Mouse (Mus musculus): Measurements from ENCODE around the gene Cyct. TPM values are rescaled to one million over a fixed set of nuclear protein-coding genes. Genes with fewer than 3 reads are reported as not detected.

Gene Cyct
- not detected for polyA plus RNA-seq (2017; shearing (Covaris generic))

DNA sequence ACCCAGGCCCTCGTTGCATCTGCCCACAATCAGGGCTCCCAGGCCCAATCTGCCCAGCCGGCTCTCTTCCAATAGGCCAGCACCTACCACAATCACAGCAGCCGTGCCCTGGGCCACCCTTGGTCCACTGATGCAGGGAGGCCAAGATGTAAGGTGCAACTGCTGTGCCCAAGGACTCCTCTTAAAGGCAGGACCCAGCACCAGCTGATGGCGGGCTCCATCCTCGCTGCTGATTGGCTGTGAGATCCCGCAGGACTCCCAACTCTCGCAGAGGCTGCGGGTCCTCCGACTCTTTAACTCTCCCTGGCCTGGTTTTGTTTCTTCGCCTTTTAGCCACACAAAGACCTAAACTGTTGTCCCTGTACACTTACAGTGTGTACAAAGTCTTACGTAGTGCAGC, at the start of gene Cyct:
TSS of gene Cyct (minus strand) at position 225 of the 400 bp plus-strand sequence.
- no peak for ATAC-seq

DNA sequence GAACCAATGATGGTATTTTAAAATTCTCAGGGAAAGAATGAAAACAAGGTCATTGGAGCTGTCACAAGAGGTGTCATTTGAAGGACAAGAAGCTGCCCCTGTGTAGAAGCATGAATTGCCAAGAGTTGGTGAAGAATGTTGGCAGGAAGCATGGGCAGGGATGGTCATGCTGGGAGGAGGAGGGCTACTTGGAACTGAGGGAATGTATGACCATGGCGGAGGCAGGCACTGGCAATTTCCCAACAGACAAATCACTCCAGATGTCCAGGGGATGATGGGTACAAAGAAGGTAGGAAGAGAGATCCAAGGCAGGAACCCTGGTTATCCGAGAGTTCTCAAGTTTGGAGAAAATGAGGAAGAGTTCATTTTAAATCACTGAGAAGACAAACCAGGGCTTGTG, 49.7 kb upstream of the Cyct start:
- no peak for ATAC-seq

DNA sequence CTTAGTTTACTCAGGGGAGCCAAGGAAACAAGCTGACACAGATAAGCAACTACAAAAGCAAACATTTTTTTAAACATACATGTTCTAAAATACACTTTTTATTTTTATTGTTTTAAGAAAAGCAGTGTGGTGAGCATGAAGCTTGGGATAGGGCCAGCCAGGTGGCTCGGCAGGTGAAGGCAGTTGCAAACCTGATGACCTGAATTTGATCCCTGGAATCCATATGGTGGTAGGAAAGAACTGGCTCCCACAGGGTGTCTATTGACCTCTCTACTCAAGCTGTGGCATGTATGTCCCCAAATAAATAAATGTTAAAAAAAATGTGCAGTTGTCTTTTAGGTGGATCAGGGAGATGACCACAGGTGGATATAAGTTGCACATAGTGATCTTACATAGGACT, 49.3 kb upstream of the Cyct start:
- ATAC-seq: no peak

DNA sequence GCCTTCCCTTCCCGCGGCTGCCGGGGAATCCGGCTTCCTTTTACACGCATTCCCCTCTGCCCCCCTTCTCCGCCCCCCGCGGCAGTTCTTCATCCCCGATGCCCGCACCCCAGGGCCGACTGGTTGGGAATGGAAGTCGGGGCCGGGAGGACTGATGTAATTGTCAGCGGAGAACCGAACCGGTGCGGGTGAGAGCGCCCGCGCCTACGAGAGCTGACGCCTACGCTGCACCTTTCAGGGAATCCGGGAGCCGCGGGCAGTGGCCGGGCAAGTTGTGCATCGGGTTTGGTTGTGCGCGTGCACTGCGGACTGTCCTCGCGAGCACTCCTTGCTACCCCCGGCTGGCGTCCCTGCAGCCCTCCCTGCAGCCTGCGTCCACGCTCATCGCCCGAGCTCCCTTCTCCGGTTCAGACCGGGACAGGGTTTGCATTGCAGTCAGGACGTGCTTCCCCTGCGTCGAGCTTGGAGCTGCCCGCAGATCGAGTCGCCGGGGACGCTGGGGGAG, 46.7 kb upstream of the Cyct start:
- ATAC-seq: peak; percentile 4

DNA sequence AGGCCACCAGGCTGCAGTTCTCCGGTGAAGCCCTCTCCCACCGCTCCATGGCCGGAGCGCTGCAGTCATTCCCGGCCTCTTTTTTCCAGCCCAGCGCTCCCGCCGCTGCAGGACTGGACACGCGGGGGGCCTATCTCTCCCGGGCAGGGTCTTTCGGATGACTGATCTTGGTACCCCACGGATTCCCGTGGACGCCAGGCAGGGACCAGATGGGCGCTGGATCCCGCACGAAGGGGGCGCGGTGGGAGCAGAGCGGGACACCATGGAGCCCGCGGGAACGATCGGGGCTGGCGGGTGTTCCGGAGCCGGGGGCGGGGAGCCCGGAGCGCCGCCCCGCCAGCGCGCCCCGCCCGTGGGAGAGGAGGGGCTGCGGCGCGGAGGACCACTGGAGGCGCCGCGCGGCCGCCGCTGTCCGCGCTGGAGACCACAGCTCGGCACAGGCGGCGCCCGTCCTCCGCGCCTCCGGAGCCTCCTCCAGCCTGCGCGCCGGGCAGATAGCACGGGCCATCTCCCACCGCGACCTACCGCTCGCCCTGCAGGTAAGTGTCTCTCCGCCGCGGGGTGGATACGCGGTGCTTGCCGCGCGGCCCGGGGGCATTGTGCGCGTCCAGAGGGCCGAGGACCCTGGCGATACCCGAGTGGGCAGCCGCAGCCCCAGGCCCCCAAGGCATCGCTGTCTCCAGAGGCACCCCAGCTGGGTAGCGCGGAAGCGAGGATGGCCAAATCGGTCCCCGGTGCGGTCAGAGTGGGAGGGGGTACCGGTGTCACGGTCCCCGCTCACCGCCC, 46.1 kb upstream of the Cyct start, which contains the start of gene Osbpl6:
TSS of gene Osbpl6 (plus strand) at position 358 of the 786 bp plus-strand sequence.
- peak; percentile 47 for ATAC-seq

DNA sequence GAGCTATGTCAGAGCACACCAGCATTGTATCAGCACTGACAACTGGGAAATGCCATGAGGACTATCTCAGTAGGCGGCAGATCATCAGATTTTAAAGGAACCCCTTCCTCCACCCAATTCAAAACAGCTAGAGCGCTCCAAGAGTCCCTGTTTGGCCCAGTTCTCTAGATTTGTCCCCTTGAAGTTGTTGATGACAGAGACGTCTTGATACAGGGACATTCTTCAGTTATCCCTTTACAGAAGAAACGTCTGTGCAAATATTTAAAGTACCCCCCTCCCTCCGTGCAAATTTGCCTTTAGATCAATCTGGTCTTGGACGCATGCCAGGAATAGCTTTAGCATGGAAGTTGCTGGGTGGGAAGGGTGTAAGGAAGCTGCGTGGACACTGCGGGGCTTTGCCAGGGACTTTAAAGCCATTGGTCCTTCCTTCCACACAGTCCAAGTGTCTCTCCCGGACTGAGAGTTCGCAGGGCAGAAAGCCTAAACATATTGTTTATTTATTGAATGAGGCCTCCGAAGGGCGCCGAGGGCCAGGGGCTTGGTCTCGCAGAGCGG, 45.4 kb upstream of the Cyct start:
- ATAC-seq: no peak

DNA sequence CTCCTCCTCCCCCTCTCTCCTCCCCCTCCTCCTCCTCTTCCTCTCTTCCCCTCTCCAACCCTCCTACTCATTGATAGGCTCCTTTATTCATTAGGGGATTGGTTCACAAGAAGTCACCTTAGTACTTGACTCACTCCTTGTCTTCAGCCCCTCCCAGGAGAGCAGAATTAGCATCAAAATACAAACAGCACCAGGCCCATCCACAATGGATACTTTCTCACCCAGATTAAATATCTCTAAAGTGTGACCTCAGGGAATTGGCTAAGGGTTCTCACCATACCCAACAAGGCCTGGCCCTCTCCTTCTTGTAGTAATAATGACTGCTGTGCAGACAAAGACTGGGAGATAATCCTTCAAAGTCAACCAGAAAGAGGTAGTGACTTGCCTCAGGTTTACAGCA, 39.9 kb upstream of the Cyct start:
- no peak for ATAC-seq

DNA sequence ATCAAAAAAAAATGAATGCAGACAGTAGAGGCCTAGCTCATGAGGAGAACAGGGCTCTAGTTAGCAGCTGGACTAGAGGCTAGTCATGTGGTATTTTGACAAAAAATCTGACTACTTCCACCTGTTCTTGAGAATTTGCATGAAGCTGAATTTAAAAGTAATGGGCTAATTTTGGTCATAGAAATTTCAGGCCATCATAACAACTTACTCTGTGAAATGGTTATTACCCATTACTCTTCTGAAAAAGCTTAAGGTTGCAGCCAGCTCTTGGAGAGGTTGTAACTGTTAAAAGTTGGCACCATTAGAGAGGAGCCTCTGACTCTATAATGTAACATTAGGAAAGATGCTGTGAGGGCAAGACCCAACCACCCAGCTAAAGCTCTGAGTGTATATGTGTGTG, 26.3 kb upstream of the Cyct start:
- ATAC-seq: no peak

DNA sequence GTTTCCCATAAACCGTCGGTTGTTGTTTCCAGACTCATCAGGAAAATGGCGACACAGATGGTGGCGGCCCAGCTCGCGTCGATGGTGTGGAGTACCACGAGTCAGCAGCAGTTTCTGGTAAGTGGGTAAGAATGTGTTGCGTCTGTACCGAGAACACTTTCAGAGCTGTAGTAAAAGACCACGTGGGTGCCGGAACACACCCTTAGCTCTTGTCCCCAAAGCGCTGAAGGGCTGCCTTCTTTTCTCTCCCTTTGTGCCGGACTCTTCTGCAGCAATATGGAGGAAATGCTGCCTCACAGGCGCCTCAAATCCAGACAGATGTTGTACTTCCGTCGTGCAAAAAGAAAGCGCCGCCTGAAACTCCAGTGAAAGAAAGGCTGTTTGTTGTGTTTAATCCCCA, 18.4 kb upstream of the Cyct start:
- no peak for ATAC-seq

DNA sequence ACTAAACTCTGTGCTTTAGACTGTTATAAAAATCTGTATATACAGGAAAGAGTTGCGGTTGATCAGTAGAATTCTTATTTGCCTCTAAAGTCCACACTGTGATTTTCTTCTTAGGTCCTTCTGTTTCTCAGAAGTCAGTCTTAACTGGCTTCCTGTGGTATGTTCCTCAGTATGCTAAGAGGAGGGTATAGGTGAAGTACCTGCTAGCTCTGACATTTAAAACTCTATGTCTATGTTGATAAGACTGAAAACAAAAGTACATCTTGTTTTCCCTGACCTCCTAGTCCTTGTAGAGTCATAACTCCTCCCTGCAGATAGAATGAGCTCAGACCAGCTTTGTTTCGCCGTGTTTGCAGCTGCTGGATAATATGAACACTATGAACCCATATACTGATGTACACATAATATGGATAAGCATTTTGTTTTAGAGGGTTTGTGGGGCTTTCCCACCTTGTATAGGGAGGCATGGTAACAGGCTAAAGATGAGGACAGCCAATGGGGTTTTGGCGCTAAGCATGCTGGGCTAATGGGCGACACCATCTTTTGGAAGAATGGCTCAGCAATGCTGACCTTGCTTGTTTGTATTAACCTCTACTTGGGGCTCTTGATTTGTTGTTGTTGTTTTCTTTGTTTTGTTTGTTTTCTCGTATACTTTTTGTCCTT, 14.4 kb upstream of the Cyct start:
- peak; percentile 73 for ATAC-seq

DNA sequence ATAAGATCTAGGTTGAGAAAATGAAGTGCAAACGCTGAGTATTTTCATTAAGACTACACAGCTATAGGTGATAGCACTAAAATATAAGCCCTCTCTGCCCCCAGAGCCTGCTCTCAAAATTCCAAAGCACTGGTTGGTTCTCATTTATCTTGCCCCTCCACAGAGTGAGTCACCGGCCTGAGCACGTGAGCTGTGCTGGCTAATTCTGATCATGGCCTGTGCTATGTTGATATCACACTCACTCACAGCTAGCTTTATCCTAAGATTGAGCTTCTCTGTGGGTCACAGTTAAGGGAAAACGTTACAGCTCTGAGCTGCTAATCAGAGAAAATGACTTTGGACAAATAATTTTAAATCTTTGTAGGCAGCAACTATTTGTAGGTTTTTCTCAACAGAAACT, 12.0 kb upstream of the Cyct start:
- ATAC-seq: no peak

DNA sequence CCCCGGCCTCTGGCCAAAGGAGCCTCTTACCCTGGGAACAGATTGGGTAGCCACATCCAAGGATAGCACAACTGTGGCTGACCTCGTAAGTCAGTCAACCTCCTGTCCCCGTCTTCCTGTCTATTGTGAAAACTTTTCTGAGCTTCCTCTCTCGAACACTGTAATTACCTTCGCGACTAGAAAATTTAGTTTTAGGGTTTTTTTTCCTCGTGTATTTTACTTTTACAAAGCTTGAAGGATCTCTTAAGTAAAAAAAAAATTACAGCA, 10.3 kb upstream of the Cyct start:
- no peak for ATAC-seq

DNA sequence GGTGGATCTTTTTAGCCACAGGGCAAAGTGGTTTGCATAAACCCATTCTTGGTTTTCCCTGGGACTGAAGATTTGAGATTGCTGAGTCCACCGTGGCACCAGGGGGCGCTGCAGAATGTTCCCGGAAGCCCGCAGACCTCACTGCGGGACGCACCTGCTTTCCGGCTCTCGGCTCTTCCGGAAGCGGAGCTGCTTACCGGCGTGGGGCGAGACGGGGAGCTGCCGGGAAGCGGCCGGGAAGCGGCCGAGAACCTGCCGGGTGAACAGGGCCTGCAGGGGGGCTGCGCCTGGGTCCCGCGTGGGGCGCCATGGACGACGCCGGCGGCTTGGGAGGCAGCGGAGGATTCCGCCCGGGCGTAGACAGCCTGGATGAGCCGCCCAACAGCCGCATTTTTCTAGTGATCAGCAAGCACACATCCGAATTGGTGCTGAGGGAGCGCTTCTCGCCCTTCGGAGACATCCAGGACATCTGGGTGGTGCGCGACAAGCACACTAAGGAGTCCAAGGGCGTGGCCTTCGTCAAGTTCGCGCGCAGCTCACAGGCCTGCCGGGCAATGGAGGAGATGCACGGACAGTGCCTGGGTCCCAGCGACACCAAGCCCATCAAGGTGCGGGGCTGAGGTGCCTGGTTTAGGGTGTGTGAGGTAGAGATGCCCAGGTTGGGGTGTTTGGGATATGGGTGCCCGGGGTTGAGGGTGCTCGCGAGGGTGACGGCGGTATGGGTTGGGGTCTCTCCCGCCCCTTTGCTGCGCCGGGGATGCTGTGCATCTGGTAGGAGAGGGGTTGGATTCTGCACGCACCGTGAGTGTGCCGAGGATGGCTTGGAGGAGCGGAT, 9.8 kb upstream of the Cyct start, which contains the start of gene Rbm45:
TSS of gene Rbm45 (plus strand) at position 164 of the 835 bp plus-strand sequence.
- peak; percentile 84 for ATAC-seq

DNA sequence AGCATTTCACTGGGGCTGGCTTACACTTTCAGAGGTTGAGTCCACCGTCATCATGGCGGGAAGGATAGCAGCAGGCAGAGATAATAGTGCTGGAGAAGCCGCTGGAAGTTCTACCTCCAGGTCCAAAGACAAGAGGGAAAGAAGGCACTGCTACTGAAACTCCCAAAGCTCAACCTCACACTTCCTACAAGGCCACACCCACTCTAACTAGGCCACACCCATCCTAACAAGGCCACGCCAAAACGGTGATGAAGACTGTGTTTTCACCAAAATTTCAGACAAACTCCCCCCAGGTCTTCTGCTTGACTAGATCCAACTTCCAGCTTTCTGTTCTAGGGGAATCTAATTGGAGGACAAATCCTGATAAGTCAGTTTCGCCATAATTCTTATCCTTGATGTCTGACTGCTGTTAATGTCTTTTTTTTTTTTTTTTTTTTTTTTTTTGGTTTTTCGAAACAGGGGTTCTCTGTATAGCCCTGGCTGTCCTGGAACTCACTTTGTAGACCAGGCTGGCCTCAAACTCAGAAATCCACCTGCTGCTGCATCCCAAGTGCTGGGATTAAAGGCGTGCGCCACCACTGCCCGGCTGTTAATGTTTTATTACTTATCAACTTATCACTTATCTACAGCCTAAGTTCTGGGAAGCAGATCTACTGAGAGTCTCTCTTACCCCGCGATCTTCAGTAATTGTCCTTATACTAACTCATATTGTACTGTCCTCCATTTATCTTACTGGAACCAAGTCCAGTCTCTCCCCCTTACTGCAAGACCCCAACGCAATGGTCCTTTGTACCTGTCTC, 8.8 kb upstream of the Cyct start:
- no peak for ATAC-seq

DNA sequence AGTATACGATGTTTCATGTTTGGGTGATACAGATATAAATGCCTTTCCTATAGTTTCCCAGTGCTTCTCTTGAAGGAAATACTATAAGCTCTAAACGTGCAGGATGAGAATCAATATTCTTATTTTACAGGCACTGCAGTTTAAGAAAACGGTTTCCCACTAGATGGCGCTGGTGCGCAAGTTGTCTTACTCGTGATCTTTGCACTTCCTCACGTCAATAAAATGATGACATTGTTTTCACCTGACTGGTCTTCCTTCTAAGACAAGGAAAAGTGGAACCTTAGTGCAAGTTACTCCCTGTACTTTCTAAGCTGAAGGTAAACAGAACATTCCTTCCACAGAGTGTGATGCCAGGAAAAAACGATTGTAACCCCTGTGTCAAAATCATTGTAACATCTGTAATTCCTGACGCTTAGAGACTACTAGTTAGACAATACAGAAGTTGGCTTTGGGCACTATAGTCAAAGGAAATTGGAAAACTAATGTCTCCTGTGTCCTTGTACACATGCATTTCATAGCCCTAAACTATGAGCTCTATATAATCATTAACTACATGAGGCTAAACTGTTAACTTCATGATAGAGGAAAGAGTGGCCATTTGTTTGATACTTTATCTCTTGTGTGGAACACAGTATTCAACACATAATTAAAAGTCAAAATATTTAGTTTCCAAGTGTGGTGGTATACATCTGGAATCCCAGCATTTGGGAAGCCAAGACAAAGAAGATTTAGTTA, 7.1 kb upstream of the Cyct start:
- ATAC-seq: peak; percentile 44

DNA sequence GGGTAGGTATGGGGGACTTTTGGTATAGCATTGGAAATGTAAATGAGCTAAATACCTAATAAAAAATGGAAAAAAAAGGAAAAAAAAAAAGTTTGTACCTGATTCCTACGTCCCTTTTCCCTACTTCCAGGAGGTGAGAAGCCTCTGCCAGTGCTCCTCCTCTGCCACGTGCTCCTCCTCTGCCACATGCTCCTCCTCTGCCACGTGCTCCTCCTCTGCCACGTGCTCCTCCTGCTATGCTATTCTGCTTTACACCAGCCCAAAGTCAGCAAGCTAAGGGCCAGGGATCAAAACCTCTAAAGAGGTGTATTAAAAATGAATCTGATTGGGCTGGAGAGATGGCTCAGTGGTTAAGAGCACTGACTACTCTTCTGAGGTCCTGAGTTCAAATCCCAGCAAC, 5.6 kb upstream of the Cyct start:
- ATAC-seq: no peak

DNA sequence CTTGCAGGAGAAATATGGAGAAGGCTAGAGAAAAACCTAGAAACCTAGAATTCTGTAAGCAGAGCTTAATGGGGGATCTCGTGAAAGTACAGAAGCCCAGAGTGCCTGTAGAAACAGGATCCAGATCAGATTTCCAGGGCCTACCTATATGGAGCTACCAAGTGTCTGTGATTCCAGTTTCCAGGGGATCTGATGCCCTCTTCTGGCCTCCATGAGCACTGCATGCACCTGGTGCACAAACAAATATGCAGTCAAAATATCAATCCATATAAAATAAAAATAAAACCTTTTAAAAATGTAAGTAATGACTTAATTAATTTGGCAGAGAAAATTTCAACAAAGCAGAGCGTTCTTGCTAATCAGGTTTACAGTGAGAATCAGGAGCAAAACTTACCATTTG, 1.9 kb upstream of the Cyct start:
- no peak for ATAC-seq

DNA sequence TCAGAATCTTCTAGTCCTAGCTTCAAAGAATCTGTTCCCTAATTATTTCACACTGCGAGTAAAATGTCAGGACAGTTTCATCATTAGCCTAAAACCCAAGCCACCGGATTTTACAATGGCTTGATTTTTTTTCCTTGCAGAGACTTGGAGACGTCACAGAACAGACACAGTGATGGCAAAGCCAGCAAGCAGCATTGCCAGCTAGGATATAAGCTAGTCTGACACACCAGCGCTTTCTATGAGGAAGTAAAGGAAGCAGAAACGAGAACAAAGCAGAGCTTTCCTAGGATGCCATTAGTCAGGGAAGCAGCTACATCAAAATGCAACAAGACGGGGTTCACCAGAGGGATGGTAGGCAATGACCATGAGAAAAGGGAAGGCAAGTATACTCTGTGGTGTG, 12.4 kb downstream of the Cyct start:
- no peak for ATAC-seq

DNA sequence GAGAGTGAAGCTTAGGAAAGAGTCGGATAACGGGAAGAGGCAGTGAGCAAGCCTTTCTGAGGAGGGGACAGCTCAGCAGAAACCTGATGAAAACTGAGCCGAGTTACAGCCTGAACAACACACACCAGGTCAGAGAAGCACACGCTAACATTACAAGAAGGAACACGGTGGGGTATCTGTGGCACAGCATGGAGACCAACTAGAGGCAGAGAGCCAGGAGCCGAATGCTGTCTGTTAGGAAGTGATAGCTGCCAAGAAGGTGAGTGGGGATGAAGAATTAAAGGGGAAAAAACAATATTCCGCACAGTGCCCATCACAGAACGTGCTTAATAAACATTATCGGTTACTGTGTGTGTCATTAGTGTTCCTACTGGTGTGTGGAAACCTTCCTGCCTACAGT, 18.1 kb downstream of the Cyct start:
- ATAC-seq: no peak

DNA sequence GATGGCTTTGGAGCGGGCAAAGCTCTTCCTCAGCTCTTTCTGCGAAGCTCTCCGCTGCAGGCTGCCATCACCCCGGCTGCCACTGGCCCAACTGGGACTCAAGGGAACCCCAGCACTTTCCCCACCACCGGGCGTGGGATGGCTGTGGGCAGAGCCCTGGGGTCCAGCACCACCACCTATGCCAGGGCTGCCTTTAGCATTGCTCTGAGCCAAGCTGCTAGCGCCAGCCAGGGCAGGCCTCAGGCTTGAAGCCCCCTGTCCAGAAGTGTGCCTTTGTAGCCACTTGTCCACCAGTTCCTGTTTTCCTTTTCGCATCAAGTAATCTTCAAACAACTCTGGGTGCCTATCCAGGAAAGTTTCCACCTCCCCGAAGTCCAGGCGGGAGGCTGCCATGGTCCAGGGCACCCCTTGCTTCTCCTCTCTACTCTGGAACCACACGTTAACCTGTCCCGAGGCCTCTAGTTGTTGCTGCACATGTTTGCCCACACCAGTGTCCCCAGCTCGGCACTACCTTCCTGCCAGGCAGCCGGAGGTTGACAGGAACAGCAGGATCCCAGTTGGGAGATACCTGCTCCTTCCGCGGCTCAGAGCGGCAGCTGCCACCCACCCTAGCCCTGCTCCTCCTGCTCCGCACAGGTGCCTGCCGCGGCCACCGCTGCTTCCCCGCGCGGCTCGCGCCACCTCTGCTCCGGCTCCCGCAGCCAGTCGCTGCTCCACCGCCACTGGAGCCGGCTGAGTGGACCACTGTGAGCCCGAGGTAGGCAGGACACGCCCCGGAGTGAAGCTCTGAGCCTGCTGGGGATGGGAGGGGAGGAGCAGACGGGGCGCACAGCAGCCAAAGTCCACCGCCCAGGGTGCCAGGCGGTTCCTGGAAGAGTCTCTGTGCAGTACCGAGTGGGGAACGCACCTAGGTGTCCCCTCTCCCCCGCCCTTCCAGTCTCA, 21.8 kb downstream of the Cyct start, which contains the start of gene Pde11a:
TSS of gene Pde11a (minus strand) at position 560 of the 942 bp plus-strand sequence.
- ATAC-seq: peak; percentile 43
